Mouse (Mus musculus) lung, embryonic 14.5 days (tissue): ENCODE measurements at regions not wholly inside any gene's neighbourhood (a gene's known extent, or its start where the extent isn't known, plus 50 kb on each side); places are given as distances from the start of the nearest gene placed in this dataset.

Experiments
- ATAC-seq: fragments of 200-750 bp; cut with Nextera tagmentation; 2 replicates; pipeline ENCODE4 v1.8.0; 2017; ENCODE audit warnings: mild to moderate bottlenecking, moderate TSS enrichment, moderate library complexity; ENCODE audit not compliant: insufficient read depth
- DNase-seq: peaks from one replicate; pipeline ENCODE4 v3.0.0-alpha.2; 2015
- H3K27ac ChIP-seq: fragments of 300-500 bp; sonication (generic); 2 replicates; pipeline ENCODE4 v1.5.1; 2014; ENCODE audit warnings: low read depth, mild to moderate bottlenecking, moderate library complexity
- H3K27me3 ChIP-seq: fragments of 300-500 bp; sonication (generic); 2 replicates; pipeline ENCODE4 v1.6.1; 2014; ENCODE audit warnings: low read length, control low read depth; ENCODE audit not compliant: insufficient read depth
- H3K36me3 ChIP-seq: fragments of 300-500 bp; sonication (generic); 2 replicates; pipeline ENCODE4 v1.6.1; 2014; ENCODE audit warnings: control low read depth; ENCODE audit not compliant: insufficient read depth
- H3K4me1 ChIP-seq: fragments of 300-500 bp; sonication (generic); 2 replicates; pipeline ENCODE4 v1.6.1; 2014; ENCODE audit warnings: antibody characterized with exemption, control low read depth; ENCODE audit not compliant: insufficient read depth
- H3K4me2 ChIP-seq: fragments of 300-500 bp; sonication (generic); 2 replicates; pipeline ENCODE4 v1.6.1; 2014; ENCODE audit warnings: mild to moderate bottlenecking
- H3K4me3 ChIP-seq: fragments of 300-500 bp; sonication (generic); 2 replicates; pipeline ENCODE4 v1.5.1; 2014; ENCODE audit warnings: low read depth, low read length
- H3K9ac ChIP-seq: fragments of 300-500 bp; sonication (generic); 2 replicates; pipeline ENCODE4 v1.6.1; 2014
- H3K9me3 ChIP-seq: fragments of 300-500 bp; sonication (generic); 2 replicates; pipeline ENCODE4 v1.6.1; 2016; ENCODE audit warnings: low read depth, low read length, control low read depth
- CTCF ChIP-seq: IDR thresholded peaks from 2 replicates; pipeline ENCODE4 v1.5.1; 2016; ENCODE audit warnings: antibody characterized with exemption, low read depth
- WGBS: fragments of 180-500 bp; shearing (Covaris S2); extraction: QIAGEN DNeasy Blood & Tissue Kit; methylation state at CpG from one replicate; pipeline ENCODE4 v1.1.7; 2014; 5-methylcytosine and 5-hydroxymethylcytosine counted together

DNA sequence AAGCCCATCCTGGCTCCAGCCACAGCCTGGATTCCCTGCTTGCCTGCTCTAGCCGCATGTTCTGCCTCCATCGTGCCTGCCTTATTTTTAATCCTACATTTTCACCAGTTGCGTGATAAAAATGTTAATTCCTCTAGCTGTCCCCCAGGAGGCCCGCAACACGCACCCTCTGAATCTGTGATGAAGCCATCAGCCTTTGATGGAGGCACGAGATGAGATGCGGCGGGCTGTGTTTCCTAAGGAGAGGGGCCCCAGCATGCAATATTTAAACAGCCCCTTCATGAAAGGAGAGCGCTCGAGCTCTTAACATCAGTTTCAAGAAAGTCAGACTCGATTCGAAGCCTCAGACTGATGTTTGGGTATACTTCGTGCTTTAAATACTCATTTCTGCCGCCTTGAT, 76.3 kb downstream of the Nptx2 start:
- H3K4me1 ChIP-seq, result no peaks in the 10 kb centered on the region
- no peaks in the 10 kb centered on the region for H3K27me3 ChIP-seq
- WGBS, result 90% methylated on average over 14 of the region's 14 CpGs
- no peaks in the 10 kb centered on the region for H3K36me3 ChIP-seq
- no peak overlapping the region for H3K9ac ChIP-seq
- no peak overlapping the region for H3K4me3 ChIP-seq
- H3K9me3 ChIP-seq, result no peaks in the 10 kb centered on the region
- no peak overlapping the region for H3K27ac ChIP-seq
- DNase-seq (no peak), ATAC-seq (no peak)
- H3K4me2 ChIP-seq, result no peak overlapping the region
- TF ChIP-seq CTCF, result no peak

DNA sequence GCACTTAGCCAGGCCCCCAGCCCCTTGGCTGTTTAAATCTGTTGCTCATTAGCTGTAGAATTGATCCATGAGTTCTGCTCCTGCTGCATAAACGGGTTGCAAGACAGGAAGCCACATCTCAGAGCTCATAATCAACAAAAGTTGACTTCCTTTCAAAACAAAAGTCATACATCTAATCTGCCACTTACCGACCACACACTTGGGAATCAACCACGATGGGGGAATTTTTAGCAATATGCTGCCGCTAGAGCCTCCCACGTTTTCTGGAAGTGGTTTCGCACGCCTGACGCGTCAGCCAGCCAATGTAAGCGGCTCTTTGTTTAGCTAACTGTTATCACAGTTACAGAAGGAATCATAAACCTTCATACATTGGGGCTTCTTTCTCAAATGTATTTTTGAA, 77.7 kb downstream of the Nptx2 start:
- WGBS, result 49% methylated on average over 10 of the region's 10 CpGs

DNA sequence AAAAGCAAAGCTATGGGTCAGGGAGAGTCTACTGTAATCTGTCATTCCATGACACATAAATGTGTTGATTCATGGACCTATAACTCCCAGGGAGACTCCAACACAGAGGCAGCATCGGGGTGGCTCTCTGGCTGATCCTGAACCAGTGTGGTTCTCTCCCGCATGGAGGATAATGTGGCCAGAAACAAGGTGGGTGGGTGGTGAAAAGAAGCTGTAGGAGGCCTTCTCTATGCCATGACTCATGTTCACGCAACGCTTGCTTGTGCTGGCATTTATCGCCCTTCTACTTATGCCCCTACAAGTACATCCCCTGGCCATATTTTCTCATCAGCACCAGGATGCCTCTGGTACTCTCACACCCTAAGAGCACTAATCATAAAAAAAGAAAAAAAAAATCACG, 86.6 kb downstream of the Nptx2 start:
- Histone ChIP-seq H3K9ac (no peak overlapping the region), H3K27me3 (no peaks in the 10 kb centered on the region), H3K9me3 (0 out of 2 replicates have a peak, but pooled peaks cover 2% of the 10 kb centered on the region), H3K4me2 (no peak overlapping the region), H3K36me3 (no peaks in the 10 kb centered on the region), H3K4me3 (no peak overlapping the region), H3K27ac (no peak overlapping the region), H3K4me1 (no peaks in the 10 kb centered on the region)
- TF ChIP-seq CTCF, result no peak
- 80% methylated on average over 6 of the region's 6 CpGs for WGBS
- DNase-seq (no peak), ATAC-seq (no peak)

More for the DNA sequence above, 77.7 kb downstream of the Nptx2 start:
- DNase-seq (peak; percentile 4), ATAC-seq (no peak)
- no peak overlapping the region for H3K9ac ChIP-seq
- no peak overlapping the region for H3K27ac ChIP-seq
- no peak for TF ChIP-seq CTCF
- no peak overlapping the region for H3K4me3 ChIP-seq
- H3K4me1 ChIP-seq, result no peaks in the 10 kb centered on the region
- no peaks in the 10 kb centered on the region for H3K27me3 ChIP-seq
- no peaks in the 10 kb centered on the region for H3K9me3 ChIP-seq
- H3K4me2 ChIP-seq, result no peak overlapping the region
- H3K36me3 ChIP-seq, result no peaks in the 10 kb centered on the region

DNA sequence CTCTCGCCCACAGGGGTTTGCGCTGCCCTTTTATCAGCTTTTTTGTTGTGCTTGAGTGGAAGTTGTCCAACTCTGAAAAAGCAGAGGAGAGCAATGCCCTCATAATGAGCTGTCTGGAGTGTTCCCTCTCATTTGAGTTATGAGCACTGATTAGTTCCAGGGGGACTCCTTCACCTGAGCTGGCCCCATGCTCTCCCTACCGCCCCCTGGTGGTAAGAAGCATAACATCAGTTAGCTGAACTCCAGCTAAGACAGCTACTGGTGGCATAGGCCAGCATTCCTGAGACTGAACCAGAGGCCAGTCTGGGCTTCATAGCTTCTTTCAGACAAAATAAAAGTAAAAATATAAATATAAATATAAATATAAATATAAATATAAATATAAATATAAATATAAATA, 92.9 kb downstream of the Nptx2 start:
- no peak for ATAC-seq
- TF ChIP-seq CTCF, result peak; percentile 56
- 68% methylated on average over 3 of the region's 3 CpGs for WGBS

DNA sequence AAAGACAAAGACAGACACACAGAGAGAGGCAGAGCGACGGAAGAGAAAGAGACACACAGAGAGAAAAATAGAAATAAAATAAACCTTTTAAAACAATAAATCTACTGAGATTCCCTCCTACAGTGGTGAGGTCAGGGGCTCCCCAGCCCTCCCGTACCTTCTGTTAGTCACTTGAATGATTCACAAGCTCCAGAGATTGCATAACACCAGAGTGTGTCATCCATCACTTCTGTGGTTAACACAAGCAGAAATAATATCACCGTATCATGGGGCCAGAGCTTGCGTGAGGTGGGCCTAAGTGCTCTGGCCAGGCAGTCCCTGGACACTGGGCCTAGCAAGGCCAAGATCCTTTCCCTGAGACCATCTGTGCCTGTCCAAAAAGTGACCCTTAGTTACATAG, 93.9 kb downstream of the Nptx2 start:
- Histone ChIP-seq H3K4me1 (no peaks in the 10 kb centered on the region), H3K27ac (no peak overlapping the region), H3K27me3 (no peaks in the 10 kb centered on the region), H3K9ac (no peak overlapping the region), H3K4me2 (no peak overlapping the region), H3K4me3 (no peak overlapping the region), H3K9me3 (no peaks in the 10 kb centered on the region), H3K36me3 (no peaks in the 10 kb centered on the region)
- no peak for ATAC-seq
- 82% methylated on average over 5 of the region's 5 CpGs for WGBS
- no peak for TF ChIP-seq CTCF
- no peak for DNase-seq

More for the DNA sequence above, 92.9 kb downstream of the Nptx2 start:
- no peaks in the 10 kb centered on the region for H3K36me3 ChIP-seq
- H3K4me1 ChIP-seq, result no peaks in the 10 kb centered on the region
- H3K27ac ChIP-seq, result no peak overlapping the region
- H3K4me3 ChIP-seq, result no peak overlapping the region
- no peaks in the 10 kb centered on the region for H3K27me3 ChIP-seq
- DNase-seq, result peak; percentile 21
- no peaks in the 10 kb centered on the region for H3K9me3 ChIP-seq
- H3K4me2 ChIP-seq, result no peak overlapping the region
- no peak overlapping the region for H3K9ac ChIP-seq

DNA sequence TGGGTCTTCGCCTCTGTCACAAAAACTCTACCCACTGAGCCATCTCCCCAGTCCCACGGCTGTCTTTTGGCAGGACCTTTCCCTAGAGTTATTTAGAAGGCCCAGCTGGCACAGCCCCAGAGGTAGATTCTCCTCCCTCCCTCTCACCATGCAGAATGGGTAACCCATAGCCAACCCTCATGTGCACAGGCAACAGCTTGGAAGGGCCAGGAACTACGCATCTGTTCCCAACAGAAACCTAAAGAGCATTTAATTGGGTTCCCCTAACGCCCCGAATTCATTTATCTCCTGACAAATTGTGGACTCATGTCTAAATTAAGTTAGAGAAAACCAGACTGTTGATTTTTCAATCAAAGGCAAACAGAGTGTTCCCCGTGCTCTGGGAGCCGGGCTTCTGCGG, 97.1 kb downstream of the Nptx2 start:
- WGBS, result 67% methylated on average over 8 of the region's 8 CpGs
- H3K27me3 ChIP-seq, result no peaks in the 10 kb centered on the region
- no peak overlapping the region for H3K27ac ChIP-seq
- no peak for DNase-seq
- TF ChIP-seq CTCF, result no peak
- no peak for ATAC-seq
- H3K9me3 ChIP-seq, result no peaks in the 10 kb centered on the region
- H3K4me3 ChIP-seq, result no peak overlapping the region
- H3K9ac ChIP-seq, result no peak overlapping the region
- H3K4me2 ChIP-seq, result no peak overlapping the region
- H3K36me3 ChIP-seq, result no peaks in the 10 kb centered on the region
- no peaks in the 10 kb centered on the region for H3K4me1 ChIP-seq

DNA sequence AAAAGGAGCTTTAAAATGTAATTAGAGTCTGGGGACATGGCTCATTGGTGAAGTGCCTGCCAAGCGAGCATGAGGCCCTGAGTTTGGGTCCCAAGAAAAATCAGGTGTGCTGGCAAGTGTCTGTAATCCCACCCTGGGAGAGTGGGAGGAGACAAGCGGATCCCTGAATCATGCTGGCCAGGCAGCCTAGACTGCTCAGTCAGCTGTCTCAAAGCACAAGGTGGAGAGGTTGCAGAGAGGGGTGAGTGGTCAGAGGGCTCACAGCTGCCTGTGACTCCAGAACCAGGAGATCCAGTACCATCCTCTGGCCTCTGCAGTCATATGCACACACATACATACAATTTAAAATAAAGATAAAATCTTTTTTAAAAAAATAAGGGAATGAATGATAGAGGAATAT, 97.7 kb downstream of the Nptx2 start:
- Histone ChIP-seq H3K4me2 (no peak overlapping the region), H3K4me1 (no peaks in the 10 kb centered on the region), H3K36me3 (no peaks in the 10 kb centered on the region), H3K9me3 (no peaks in the 10 kb centered on the region), H3K4me3 (no peak overlapping the region), H3K27ac (no peak overlapping the region), H3K9ac (no peak overlapping the region), H3K27me3 (no peaks in the 10 kb centered on the region)
- ATAC-seq (no peak), DNase-seq (no peak)
- TF ChIP-seq CTCF, result no peak
- WGBS, result 37% methylated on average over 2 of the region's 2 CpGs

DNA sequence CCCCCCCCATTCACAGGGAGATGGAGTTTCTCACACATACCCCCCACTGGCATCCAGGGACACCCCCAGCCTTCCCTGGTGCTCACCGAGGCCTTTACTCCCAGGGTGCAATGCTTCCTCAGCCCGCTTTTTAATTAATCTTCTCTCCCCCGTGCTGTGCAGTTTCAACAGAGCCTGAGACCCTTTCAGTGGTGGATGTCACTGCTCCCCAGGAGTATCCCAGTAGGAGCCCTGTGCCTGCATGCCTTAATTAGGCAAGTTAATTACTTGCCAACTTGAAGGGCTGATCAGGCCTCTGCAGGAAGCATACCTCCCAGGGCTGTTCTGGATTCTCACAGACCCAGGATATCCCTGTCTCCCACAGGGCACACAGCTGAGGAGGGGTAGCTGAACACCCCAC, 99.7 kb downstream of the Nptx2 start:
- H3K9ac ChIP-seq, result no peak overlapping the region
- 23% methylated on average over 3 of the region's 3 CpGs for WGBS
- DNase-seq (no peak), ATAC-seq (no peak)
- no peak for TF ChIP-seq CTCF
- H3K4me3 ChIP-seq, result no peak overlapping the region
- no peaks in the 10 kb centered on the region for H3K27me3 ChIP-seq
- H3K36me3 ChIP-seq, result no peaks in the 10 kb centered on the region
- H3K9me3 ChIP-seq, result no peaks in the 10 kb centered on the region
- no peaks in the 10 kb centered on the region for H3K4me1 ChIP-seq
- H3K4me2 ChIP-seq, result no peak overlapping the region
- H3K27ac ChIP-seq, result no peak overlapping the region
